Mouse (Mus musculus) MEL (cell line): Measurements from ENCODE around the gene Klhl24.

Experiments
- CHD1 ChIP-seq: IDR thresholded peaks from 2 replicates; pipeline ENCODE4 v1.6.1; 2012; ENCODE audit warnings: low read depth, mild to moderate bottlenecking, inconsistent platforms, low read length, improper control_type of control experiment
- CTCF ChIP-seq, 3 experiments: IDR thresholded peaks in 2 of 3; conservative IDR thresholded peaks in 1 of 3; 2 replicates each; pipeline ENCODE4 v1.5.1; 2011 to 2012; ENCODE audit warnings: low read length in 3 of 3, low read depth in 2 of 3, mild to moderate bottlenecking in 2 of 3, improper control_type of control experiment in 1 of 3, inconsistent platforms in 1 of 3, mixed read lengths in 1 of 3, moderate library complexity in 1 of 3; ENCODE audit not compliant: control insufficient read depth in 1 of 3, insufficient read depth in 1 of 3, poor library complexity in 1 of 3, severe bottlenecking in 1 of 3
- POLR2A ChIP-seq, 2 experiments: IDR thresholded peaks; 2 replicates each; pipeline ENCODE4 v1.6.1; 2011 to 2012; ENCODE audit warnings: low read length in 2 of 2, mild to moderate bottlenecking in 2 of 2, control low read depth in 1 of 2, improper control_type of control experiment in 1 of 2, low read depth in 1 of 2, moderate library complexity in 1 of 2; ENCODE audit not compliant: control insufficient read depth in 1 of 2, insufficient read depth in 1 of 2, poor library complexity in 1 of 2
- USF2 ChIP-seq, 2 experiments: IDR thresholded peaks; 2 replicates each; pipeline ENCODE4 v1.6.1; 2011 to 2012; ENCODE audit warnings: improper control_type of control experiment in 2 of 2, low read length in 2 of 2, borderline replicate concordance in 1 of 2, inconsistent platforms in 1 of 2, low read depth in 1 of 2, mild to moderate bottlenecking in 1 of 2; ENCODE audit not compliant: insufficient read depth in 1 of 2

DNA sequence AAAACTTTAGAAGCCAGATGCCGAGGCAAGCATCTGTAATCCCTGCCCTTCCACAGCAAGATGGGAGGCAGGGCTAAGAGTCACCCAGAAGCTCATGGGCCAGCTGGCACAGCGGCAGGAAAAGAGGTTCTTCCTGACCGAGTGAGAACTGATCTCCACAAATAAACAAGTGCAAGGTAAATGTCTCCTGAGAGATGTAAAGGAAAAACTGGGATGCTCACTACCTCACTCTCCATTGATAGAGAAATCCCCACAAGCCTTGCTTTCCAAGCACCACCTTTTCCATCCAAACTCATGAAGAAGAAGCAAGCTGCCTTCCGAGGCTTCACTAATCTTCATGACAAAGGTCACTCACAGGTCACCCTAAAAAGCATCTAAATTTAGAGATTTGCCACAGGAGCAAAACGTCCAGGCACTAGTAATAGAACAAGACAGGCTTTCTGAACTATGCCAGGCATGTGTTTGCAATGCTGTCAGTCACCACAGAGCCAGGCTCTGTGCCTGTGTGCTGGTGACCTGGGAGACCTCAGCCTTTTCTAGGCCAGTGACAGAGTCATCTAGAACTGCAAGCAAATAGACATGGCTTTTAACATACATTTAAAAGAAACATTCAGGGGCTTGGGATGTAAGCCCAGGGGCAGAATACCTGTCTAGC lies 6.3 kb upstream of the Klhl24 start:
- no peak for TF ChIP-seq POLR2A (IDR thresholded peaks at IDR 0.05; ENCODE audit: control insufficient read depth in 1 of 2, insufficient read depth in 1 of 2, low read depth in 1 of 2, low read length in 2 of 2, poor library complexity in 1 of 2)
- TF ChIP-seq CTCF (IDR thresholded peaks at IDR 0.05 in 2 of 3, conservative IDR thresholded peaks at IDR 0.05 in 1 of 3; ENCODE audit: control insufficient read depth in 1 of 3, insufficient read depth in 1 of 3, low read depth in 2 of 3, low read length in 3 of 3, poor library complexity in 1 of 3, severe bottlenecking in 1 of 3), result no peak
- no peak for TF ChIP-seq CHD1
- TF ChIP-seq USF2 (IDR thresholded peaks at IDR 0.05; ENCODE audit: borderline replicate concordance in 1 of 2, insufficient read depth in 1 of 2, low read depth in 1 of 2, low read length in 2 of 2), result no peak
